Mouse (Mus musculus): ENCODE results near the gene Rimbp2.
"Not testable (repeated sequence)": the region's sequence is repeated elsewhere in the genome, so short reads cannot be mapped to it uniquely, and the experiment has no call there.

Rimbp2 gene

DNA sequence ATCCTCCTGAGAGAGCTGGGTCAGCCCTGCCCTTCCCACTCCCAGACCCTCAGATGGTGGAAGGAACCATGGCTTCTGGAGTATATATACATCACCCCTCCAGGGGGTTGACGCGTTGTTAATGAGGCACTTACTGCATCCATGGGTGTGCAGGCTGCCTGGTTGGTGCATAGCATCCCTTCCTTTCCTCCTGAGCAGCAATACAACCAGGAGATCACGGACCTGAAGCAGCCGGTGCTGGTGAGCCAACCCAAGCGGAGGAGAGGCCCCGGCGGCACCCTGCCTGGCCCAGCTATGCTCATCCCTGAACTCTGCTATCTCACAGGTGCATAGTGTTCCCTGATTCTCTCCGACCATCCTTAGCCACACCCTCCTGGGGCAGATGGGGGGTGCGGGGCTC is 208.1 kb downstream of the Rimbp2 start:
- no peak for DNase-seq (ENCODE audit: low spot score in 2 of 2)

DNA sequence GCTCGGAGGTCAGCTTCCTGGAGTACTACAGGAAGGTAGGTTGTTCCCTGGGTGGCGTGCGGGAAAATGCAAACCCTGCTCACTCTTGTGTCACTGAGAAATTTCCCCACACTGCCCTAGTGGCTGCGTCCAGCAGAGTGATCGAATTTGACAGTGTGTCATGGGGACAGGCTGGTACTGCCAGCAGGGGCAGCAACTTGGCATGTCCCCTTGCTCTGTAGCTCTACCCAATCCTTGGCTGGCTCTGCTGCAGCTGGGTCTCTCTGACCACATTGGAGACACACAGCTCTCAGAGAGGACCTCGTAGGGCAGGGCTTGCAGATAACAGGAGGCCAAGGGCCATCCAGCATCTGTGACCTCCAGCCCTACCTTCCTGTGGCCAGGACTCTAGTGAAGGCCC is 208.9 kb downstream of the Rimbp2 start:
- DNase-seq (ENCODE audit: low spot score in 2 of 2) = no peak

DNA sequence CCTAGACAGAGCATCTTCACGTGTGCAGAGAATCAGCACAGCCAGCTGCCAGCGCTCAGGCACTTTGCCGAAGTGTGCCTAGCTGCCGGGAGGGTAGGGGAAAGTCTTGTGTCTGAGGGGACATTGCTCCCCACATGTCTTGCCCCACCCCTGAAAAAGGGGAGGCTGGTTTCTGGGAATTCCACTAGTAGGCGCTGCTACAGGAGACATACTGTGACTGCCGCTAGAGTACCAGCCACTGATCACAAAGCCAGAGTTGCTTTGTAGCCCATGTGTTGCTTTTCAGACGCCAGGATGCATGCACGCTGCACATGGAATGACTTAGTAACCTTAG is 213.5 kb downstream of the Rimbp2 start:
- no peak for DNase-seq (ENCODE audit: low spot score in 2 of 2)

DNA sequence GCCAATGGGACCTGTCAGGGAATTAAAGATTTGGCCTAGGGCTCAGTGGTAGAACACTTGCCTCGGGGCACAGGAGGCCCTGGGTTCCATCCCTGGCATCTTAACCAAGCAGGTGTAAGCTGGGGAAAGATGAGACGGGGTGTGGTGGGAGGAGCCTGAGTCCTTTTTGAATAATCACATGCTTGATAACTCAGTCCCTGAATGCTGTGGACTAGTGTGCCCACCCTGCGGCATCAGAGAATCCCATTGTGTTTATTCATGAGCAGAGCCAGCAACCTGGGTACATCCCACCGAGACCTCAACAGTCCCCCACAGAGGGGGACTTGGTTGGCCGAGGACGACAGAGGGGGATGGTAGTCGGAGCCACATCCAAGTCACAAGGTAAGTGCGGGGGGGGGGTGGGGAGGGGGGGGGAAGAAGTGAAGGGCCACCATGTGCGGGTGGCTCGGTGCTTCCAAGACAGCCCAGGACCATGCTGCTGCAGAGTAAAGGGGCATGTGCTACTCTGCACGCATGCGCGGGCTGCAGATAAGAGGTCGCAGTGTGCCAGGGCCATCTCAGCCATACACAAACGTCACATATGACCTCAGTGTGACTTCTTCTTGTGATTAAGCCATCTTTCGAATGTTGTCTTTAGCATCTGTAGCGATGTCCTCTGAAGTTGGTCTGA is 214.0 kb downstream of the Rimbp2 start:
- DNase-seq (ENCODE audit: low spot score in 2 of 2) = no peak

DNA sequence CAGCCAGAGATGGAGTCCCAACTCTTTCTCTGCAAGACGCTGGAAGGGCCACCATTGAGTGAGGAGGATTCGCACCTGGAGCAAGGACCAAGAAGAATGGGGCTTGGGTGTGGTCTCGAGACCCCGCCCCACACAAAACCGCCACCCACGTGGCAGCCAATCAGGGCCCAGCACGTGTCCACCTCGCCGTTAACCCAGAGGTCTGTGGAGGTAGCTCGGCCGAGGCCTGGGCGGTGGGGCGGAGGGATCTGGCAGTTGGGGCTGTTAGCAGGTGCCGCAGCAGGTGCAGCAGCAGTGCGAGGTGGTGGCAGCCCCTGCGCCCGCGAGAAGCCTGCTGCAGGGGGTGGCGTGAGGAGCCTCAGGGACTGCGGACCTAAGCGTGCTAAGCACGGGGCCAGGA is 217.4 kb downstream of the Rimbp2 start:
- DNase-seq (ENCODE audit: low spot score in 2 of 2) = no peak

DNA sequence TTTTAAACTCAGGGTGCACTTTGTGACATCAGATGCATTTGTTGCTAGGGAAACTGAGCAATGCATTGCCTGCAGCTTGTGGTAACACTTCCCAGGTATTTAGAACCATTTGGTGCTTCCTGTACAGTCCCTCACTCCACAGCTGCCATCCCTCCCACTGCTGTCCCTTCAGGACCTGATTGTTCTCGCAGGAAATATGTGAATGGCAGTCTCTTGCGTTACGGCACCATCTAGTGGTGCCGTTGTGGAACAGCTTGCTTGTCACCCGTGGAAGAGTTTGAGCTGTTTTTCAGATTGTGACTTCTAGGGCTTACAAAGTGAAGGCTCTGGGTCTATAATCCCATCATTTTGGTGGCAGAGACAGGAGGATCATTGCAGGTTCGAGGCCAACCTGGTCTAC is 219.3 kb downstream of the Rimbp2 start:
- DNase-seq (ENCODE audit: low spot score in 2 of 2) = peak; percentile 44 to 64

DNA sequence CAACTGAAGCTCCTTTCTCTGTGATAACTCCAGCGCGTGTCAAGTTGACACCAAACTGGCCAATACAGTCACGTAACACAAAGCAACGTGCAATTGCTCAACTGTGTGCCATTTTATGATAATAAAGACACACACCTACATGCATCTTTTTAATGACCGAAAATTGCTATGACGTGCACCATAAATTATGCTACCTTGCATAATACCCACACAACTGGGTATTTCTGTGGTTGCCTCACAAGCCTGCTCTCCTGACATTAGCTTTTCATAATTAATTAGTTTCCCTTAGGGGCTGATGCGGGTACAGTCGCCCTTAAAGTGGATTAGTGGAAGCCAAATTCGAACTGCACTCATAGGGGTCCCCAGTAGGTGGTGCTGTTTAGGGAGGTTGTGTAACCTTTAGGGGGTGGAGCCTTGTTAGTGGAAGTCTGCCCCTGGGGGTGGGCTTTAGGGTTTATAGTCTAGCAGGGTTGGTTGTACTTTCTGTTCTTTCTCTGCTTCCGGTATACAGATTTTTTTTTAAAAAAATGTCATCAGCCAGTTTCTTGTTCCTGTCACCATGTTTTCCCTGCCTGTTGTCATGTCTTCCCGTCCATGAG is 220.8 kb downstream of the Rimbp2 start:
- no peak for DNase-seq (ENCODE audit: low spot score in 2 of 2)

DNA sequence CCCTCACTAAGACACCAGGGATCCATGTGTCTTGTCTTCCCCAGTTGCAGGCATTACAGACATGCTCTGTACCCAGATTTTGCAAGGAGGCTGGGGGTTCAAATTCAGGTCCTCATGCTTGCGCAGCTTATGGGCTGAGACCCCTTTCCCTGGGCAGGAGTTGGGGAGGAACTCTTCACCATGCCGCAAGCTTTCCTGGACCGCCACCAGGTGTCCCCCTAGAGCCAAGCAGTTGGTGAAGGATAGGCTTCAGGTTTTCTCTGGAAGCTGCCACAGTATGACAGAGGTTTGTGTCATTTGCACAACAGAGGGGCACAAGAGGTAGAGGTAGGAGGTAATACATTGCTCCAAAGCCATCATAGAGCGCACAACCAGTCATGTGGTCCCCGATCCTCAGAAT is 222.7 kb downstream of the Rimbp2 start:
- DNase-seq (ENCODE audit: low spot score in 2 of 2) = peak in 1 of 2 experiments; percentile 26

DNA sequence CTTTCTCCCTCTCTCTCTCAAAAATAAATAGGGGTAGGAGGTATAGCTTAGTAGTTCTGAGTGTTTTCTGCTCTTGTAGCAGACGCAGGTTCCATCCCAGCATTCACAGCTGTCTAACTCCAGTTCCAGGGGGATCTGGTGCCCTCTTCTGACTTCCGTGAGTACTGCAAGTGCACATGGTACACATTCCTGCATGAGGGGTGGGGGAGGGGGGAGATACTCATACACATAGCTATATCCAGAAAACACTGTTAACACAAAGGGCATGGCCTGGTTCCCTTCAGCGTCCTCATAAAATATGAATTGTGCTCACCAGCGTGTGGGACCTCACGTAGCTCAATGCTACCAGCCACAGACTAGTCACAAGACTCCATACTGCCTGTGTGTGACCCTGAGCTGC is 223.9 kb downstream of the Rimbp2 start:
- no peak for DNase-seq (ENCODE audit: low spot score in 2 of 2)

DNA sequence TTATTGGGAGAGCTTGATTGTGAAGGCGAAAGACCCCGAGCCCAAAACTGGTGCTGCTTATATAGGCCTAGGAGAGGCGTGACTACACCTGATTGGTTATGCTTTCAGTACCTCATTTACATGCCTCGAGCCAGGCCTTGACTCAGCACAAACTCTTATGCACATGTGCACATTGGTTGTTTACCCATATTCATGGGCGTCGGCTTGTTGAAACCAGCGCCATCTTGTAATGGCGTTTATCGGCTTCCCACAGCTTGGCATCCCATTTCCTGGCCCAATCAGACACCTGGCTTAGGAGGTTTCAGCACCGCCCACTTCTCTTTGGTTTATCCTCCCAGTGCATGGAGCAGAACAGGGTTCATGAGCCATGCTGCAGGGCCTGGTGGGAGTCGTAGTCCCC is 232.8 kb downstream of the Rimbp2 start:
- not testable (repeated sequence) for DNase-seq (ENCODE audit: low spot score in 2 of 2)

DNA sequence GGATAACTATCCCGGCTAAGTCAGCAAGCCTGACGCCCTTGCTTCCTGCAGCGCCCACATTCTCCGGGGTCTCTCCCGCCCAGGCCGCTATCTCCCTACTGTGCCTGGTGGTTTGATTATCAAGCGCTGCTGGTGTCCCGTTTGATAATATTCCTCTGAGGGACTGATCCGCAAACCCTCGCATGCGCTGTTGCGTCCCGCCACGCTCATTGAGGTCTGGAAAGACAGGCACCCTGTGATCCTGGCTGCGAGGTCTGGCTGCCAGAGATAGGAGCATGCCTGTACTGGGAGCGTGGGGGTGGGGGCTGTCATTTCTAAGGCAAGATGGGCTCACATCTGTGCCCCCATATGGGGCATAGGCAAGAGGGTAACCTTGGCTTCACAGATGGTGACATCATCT is 238.1 kb downstream of the Rimbp2 start:
- no peak for DNase-seq (ENCODE audit: low spot score in 2 of 2)

DNA sequence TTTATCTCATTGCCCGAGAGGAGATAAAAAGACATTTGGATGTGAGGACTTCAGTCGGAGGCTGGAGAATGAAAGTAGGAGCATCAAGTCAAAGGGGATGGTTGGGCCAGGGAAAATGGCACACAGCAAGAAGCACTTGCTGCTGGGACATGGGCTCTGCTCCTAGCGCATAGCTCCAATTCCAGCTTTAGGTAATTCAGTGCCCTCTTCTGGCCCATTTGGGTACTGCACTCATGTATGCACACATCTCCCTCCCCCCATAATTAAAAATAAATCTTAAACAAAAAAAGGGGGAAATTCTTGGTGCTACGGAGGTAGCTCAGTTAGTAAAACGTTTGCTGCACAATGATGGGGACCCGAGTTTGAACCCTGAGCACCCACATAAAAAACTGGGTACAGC is 241.4 kb downstream of the Rimbp2 start:
- peak in 1 of 2 experiments; percentile 34 for DNase-seq (ENCODE audit: low spot score in 2 of 2)

DNA sequence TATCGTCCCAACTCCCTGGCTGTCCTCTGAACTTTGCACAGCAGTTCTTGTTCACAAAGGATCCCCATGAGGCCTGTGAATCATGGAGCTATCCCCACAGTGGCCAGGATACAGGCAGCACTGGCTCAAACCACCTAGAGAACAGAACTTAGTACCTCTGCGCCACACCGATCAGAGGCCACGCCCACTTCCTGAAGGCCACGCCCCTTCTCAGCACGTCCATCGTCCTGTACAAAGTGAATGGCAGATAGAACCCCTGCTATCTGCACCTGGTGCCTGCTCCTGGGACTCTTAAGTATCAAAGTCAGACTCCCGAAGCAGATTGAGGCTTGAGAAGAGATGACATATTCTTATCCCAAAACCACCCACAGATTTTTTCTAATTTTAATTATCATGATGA is 242.7 kb downstream of the Rimbp2 start:
- DNase-seq (ENCODE audit: low spot score in 2 of 2) = no peak

DNA sequence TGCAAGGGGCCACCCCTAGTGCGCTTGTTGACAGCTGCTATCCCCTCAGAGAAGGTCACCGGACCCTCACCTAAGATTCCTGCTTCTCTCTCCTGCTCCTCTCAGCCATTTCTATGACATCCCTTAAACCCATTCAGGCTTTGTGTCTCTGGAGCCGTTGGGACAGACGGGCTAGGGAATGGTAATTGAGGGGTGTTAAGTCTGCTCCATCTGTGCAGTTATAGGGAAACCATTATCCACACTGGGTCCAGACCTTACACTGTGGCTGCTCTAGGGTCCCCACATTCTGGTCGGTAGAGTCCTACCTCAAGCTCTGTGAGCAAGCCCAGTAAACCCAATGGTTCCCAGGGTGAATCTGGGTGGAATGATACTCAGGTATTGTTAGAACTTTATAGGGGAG is 244.4 kb downstream of the Rimbp2 start:
- DNase-seq (ENCODE audit: low spot score in 2 of 2) = no peak

Measured in frontal cortex, postnatal 36 days (tissue).